Mouse (Mus musculus) liver, embryonic 15.5 days (tissue): ENCODE results near the gene Tmc7. TPM values are rescaled to one million over a fixed set of nuclear protein-coding genes. Genes with fewer than 3 reads are reported as not detected.

Source experiments
- polyA plus RNA-seq: library from polyadenylated mRNA; unstranded; fragments of >200 nt; fragmentation: Nextera tagmentation; extraction: Ambion mirVana; gene quantifications from 2 replicates; pipeline ENCODE4 v1.2.1, GENCODE M21; 2015

The Tmc7 gene
- polyA plus RNA-seq, 1 experiment from 2014 or later = 0.28 TPM

Other genes with a start within 250 kb of the Tmc7 start
- gene Syt17, start 136.5 kb downstream of the Tmc7 start, polyA plus RNA-seq = 0.28 and 0.35 TPM in 2 replicates
- 1.1 and 1.2 TPM in 2 replicates for gene Itpripl2, start 92.8 kb downstream of the Tmc7 start, polyA plus RNA-seq
- 37.6 and 38.8 TPM in 2 replicates for gene Coq7, start 51.4 kb downstream of the Tmc7 start, polyA plus RNA-seq
- 0.03 TPM in 1 of 2 replicates, not detected in the other for gene Tmc5, start 12.6 kb upstream of the Tmc7 start, polyA plus RNA-seq
- 40.9 and 43.1 TPM in 2 replicates for gene Gde1, start 121.0 kb upstream of the Tmc7 start, polyA plus RNA-seq
- 8.4 and 8.5 TPM in 2 replicates for gene Ccp110, start 127.8 kb upstream of the Tmc7 start, polyA plus RNA-seq
- 32.9 and 34.0 TPM in 2 replicates for gene Vps35l, start 155.5 kb upstream of the Tmc7 start, polyA plus RNA-seq